Mouse (Mus musculus): ENCODE measurements around the gene Ip6k3. TPM values are rescaled to one million over a fixed set of nuclear protein-coding genes. Genes with fewer than 3 reads are reported as not detected.

Gene Ip6k3
- polyA plus RNA-seq, 1 experiment from 2014 or later: 0.31 TPM

DNA sequence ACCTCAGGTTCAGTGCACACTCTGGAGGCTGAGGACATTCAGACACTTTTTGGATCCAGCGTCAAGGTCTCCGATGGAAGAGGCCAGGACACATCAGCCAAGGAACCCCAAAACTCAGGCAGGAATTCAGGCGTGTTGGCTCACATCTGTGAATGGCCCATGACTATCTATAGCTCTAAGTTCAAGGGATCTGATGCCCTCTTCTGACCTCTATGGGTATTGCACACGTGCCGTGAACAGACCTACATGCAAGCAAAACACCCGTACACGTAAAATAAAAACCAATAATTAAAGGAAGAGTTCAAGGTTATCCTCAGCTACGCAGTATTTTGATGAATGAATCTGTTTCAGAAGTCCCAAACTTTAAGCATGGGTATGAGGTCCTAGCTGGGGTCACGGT, 60.9 kb downstream of the Ip6k3 start:
- Histone ChIP-seq H3K4me3 (no peak overlapping the region), H3K27ac (no peak overlapping the region), H3K4me1 (replicated peaks) (peaks cover 40% of the 10 kb centered on the region), H3K9me3 (no peaks in the 10 kb centered on the region), H3K27me3 (ENCODE audit: insufficient read depth, poor library complexity, severe bottlenecking) (no peaks in the 10 kb centered on the region), H3K36me3 (0 out of 2 replicates have a peak, but pooled peaks cover 3% of the 10 kb centered on the region)
- DNase-seq (ENCODE audit: low spot score): peak; percentile 28
- WGBS: 88% methylated on average over 9 of the region's 9 CpGs

DNA sequence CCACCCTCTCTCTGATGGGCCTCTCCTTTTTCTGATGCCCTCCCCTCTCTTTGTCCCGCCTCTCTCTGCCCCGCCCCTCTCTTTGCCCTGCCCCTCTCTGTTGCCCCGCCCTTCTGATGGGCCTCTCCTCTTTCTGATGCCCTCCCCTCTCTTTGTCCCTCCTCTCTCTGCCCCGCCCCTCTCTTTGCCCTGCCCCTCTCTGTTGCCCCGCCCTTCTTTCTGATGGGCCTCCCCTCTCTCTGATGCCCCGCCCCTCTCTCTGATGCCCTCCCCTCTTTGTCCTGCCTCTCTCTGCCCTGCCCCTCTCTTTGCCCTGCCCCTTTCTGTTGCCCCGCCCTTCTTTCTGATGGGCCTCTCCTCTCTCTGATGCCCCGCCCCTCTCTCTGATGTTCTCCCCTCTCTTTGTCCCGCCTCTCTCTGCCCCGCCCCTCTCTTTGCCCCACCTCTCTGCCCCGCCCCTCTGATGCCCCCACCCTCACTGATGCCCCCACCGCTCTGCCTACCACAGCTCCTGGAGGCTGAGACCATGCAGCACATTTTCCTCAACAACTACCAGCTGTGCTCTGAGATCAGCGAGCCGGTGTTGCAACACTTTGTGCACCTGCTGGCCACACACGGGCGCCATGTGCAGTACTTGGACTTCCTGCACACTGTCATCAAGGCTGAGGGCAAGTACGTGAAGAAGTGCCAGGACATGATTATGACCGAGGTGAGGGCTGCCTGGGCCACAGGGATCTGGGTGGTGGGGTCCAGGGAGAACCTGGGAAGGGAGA, 61.7 kb downstream of the Ip6k3 start:
- H3K36me3 ChIP-seq: 0 out of 2 replicates have a peak, but pooled peaks cover 3% of the 10 kb centered on the region
- H3K4me3 ChIP-seq: no peak overlapping the region
- no peaks in the 10 kb centered on the region for H3K9me3 ChIP-seq
- H3K27me3 ChIP-seq (ENCODE audit: insufficient read depth, poor library complexity, severe bottlenecking): no peaks in the 10 kb centered on the region
- peaks cover 42% of the 10 kb centered on the region for H3K4me1 ChIP-seq (replicated peaks)
- no peak overlapping the region for H3K27ac ChIP-seq
- WGBS: 69% methylated on average over 16 of the region's 18 CpGs
- DNase-seq (ENCODE audit: low spot score): no peak

DNA sequence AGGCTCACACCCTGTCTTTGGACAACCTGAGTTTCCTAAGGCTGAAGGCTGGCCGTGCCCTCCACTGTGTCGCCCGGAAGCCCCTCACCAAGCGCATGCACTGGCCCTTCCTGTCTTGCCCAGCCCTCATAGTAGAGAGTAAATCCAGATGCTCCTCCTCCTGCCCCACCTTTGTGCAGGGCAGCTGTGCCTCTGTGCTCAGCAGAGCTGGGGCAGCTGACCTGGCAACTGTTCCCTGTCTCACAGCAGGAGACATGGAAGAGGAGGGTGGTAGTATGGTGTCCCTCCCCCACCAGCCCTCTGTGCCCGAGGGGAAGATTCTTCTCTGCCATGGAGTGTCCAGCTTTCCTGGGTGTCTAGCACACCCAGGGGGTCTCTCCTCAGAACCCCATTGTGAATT, 65.9 kb downstream of the Ip6k3 start:
- H3K27ac ChIP-seq: peak overlapping the region; percentile 26; the same call in 1 of the 2 replicates
- 81% methylated on average over 5 of the region's 5 CpGs for WGBS
- DNase-seq (ENCODE audit: low spot score): no peak

DNA sequence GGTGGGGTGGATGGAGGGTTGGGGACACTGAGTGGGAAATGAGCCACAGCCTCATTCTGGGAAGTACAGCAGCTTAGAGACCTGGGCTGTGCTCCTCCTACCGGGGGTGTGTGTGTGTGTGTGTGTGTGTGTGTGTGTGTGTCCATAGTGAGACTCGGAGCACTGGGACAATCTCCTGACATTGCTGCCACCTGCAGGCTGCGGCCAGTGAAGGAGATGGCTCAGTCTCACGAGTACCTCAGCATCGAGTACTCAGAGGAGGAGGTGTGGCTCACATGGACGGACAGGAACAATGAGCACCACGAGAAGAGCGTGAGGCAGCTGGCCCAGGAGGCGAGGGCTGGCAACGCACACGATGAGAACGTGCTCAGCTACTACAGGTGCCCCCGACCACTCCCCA, 71.9 kb downstream of the Ip6k3 start:
- no peaks in the 10 kb centered on the region for H3K27me3 ChIP-seq (ENCODE audit: insufficient read depth, poor library complexity, severe bottlenecking)
- no peaks in the 10 kb centered on the region for H3K36me3 ChIP-seq
- H3K4me3 ChIP-seq: no peak overlapping the region
- peak; percentile 40 for DNase-seq (ENCODE audit: low spot score)
- H3K9me3 ChIP-seq: no peaks in the 10 kb centered on the region
- peaks cover 37% of the 10 kb centered on the region for H3K4me1 ChIP-seq (replicated peaks)
- H3K27ac ChIP-seq: no peak overlapping the region
- 34% methylated on average over 13 of the region's 13 CpGs for WGBS

More for the DNA sequence above, 65.9 kb downstream of the Ip6k3 start:
- Histone ChIP-seq H3K27me3 (ENCODE audit: insufficient read depth, poor library complexity, severe bottlenecking) (no peaks in the 10 kb centered on the region), H3K4me3 (no peak overlapping the region), H3K9me3 (no peaks in the 10 kb centered on the region), H3K36me3 (no peaks in the 10 kb centered on the region), H3K4me1 (replicated peaks) (peaks cover 54% of the 10 kb centered on the region)

Other genes with a start within 250 kb of the Ip6k3 start
- 4.5 and 8.2 TPM in 2 replicates for gene Phf1, start 234.7 kb downstream of the Ip6k3 start, polyA plus RNA-seq (2016; fragmentation: Nextera tagmentation; extraction: Ambion mirVana)
- 186 and 189 TPM in 2 replicates for gene Cuta, start 228.2 kb downstream of the Ip6k3 start, polyA plus RNA-seq (2016; fragmentation: Nextera tagmentation; extraction: Ambion mirVana)
- 2.0 TPM in 2 replicates for gene Syngap1, start 226.5 kb downstream of the Ip6k3 start, polyA plus RNA-seq (2016; fragmentation: Nextera tagmentation; extraction: Ambion mirVana)
- 16.5 and 19.9 TPM in 2 replicates for gene Zbtb9, start 194.6 kb downstream of the Ip6k3 start, polyA plus RNA-seq (2016; fragmentation: Nextera tagmentation; extraction: Ambion mirVana)
- gene Bak1, start 138.8 kb downstream of the Ip6k3 start, polyA plus RNA-seq (2016; fragmentation: Nextera tagmentation; extraction: Ambion mirVana): 2.9 and 6.6 TPM in 2 replicates
- gene Itpr3, start 110.5 kb downstream of the Ip6k3 start, polyA plus RNA-seq (2016; fragmentation: Nextera tagmentation; extraction: Ambion mirVana): 1.8 and 2.0 TPM in 2 replicates
- 395 and 442 TPM in 2 replicates for gene Uqcc2, start 33.9 kb downstream of the Ip6k3 start, polyA plus RNA-seq (2016; fragmentation: Nextera tagmentation; extraction: Ambion mirVana)
- 19.0 and 30.0 TPM in 2 replicates for gene Lemd2, start 36.7 kb upstream of the Ip6k3 start, polyA plus RNA-seq (2016; fragmentation: Nextera tagmentation; extraction: Ambion mirVana)

Data from hindbrain, embryonic 10.5 days (tissue).